Mouse (Mus musculus) left cerebral cortex, postnatal 25 days (tissue): ENCODE results near the gene Spata20. TPM values are rescaled to one million over a fixed set of nuclear protein-coding genes. Genes with fewer than 3 reads are reported as not detected.
A peak's percentile ranks its signal among the peaks of the same experiment; 100 is the strongest.

Experiments
- DNase-seq, 2 experiments: peaks; one replicate each; pipeline ENCODE4 v3.0.0; 2022; ENCODE audit warnings: low spot score in 2 of 2, mixed read lengths in 1 of 2
- intact Hi-C: fragments of 180-260 bp; cut with DNase I; formaldehyde crosslinking; loops from one replicate; pipeline ENCODE4 v1.15.1; 2025
- total RNA-seq, 2 experiments: library from RNA; stranded (reverse); gene quantifications; 2 replicates each; pipeline ENCODE4 v1.2.3; 2021

The Spata20 gene
- under 1 TPM; 0.27 to 0.69 TPM for total RNA-seq

DNA sequence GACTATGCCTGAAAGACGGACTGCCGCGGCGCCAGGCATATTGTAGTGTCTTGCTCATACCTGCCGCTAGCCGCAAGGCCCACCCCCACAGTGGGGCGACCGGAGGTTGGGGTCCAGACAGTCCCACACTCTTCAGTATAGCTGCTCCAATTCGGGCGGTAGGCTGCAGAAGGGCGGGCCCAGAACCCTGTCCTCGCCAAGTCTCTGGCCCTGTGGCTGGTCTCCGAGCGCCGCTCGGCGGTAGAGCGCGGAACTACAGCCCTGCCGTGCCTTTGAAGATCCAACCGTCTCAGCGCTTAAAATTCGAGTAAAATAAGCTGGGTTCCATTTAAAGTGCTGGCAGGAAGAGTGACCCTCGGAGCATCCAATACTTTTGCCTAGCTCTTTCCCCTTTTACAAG lies at the start of gene Spata20:
Spata20 (minus strand) TSS at position 179 of the 400 bp plus-strand sequence.
- DNase-seq, result peak; percentile 90 to 91
- intact Hi-C loops, result loop anchor here (1.0 to 10.0 kb wide), 4 partner anchors 66 to 351 kb away; no protein-coding TSS in a partner anchor

DNA sequence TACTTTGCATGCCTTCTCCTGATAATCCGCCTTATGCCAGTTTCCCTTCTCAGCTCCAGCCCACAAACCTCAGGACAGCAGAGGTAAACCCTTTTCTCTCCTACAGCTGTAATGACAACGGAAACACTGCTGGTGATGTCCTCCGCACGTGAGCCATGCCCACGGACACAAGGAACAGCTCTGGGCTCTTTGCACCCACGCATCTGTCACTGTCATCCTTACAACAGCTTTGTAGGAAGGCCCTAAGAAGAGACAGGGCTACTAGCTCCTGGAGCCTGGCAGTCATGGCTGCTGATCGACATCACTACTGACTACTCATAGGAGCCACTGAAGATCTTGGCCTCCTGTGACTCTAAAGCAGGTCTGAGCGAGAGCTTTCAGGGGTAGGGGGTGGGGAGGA lies 47.2 kb upstream of the Spata20 start:
- intact Hi-C loops, result no loop called here

DNA sequence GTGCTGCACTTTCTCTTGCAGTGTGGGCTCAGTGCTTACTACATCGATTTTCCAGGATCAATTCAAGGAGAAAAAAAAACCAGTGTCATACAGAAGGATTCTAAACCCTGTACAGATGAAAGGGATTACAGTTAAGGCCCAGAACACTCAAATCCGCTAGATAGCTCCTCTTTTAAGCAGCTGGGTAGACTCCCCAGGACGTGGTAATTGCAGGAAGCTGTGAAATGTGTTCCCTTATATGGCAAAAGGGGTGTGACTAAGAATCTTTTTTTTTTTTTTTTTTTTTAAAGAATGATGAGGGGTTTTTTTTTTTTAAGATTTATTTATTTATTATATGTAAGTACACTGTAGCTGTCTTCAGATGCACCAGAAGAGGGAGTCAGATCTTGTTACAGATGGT lies 42.9 kb upstream of the Spata20 start:
- intact Hi-C loops, result no loop called here
- DNase-seq, result no peak

More for the DNA sequence above, 47.2 kb upstream of the Spata20 start:
- peak in 1 of 2 experiments; percentile 72 for DNase-seq

GRCm38 (mm10) chr11:94526171-94526879 lies 40.3 kb upstream of the Spata20 start:
- DNase-seq, result no peak
- intact Hi-C loops, result no loop called here

- peak; percentile 64 to 67 for DNase-seq
- intact Hi-C loops, result no loop called here
Measured at GRCm38 (mm10) chr11:94521219-94521843, 35.4 kb upstream of the Spata20 start, which contains the start of gene Mycbpap. Mycbpap (minus strand) TSS chr11:94521742.

- DNase-seq, result no peak
- intact Hi-C loops, result no loop called here
Measured at GRCm38 (mm10) chr11:94513452-94513851, 27.5 kb upstream of the Spata20 start.

DNA sequence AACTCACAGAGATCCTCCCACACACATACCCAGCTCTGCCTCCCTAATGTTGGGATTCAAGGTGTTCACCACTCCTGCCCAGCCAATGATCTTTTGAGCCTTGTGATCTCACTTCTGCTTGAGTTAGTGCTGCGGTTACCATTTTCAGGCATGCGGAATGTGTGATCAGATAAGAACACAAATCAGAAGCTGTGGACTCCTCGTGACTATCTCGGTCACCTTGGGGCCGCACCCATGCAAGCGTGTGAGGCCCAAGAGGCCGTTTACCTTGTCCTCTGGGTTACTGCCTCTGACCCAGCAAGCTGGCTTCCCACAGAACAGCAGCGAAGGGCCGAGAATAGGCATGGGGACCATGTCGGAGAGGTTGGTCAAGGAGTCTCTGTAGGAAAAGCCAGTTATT lies 23.0 kb upstream of the Spata20 start:
- intact Hi-C loops, result no loop called here
- DNase-seq, result no peak

DNA sequence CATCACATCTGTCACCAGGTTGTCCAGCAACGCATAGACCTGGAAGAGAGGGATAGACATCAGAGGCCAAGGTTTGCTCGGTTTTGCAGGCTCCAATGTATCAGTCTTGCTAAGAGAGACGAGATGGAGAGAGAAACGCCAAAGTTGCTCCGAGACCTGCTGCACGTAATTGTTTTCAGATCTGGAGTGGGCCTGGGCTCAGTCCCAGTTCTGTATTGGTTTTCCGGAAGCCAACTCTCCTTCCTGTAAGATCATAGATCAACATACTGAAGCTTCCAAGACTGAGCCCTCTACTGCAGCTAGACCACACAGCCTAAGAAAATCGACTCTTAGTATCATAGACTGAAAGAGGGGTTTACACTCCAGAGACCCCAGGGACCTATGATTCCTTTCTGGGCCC lies 15.5 kb upstream of the Spata20 start:
- intact Hi-C loops, result no loop called here
- DNase-seq, result no peak

DNA sequence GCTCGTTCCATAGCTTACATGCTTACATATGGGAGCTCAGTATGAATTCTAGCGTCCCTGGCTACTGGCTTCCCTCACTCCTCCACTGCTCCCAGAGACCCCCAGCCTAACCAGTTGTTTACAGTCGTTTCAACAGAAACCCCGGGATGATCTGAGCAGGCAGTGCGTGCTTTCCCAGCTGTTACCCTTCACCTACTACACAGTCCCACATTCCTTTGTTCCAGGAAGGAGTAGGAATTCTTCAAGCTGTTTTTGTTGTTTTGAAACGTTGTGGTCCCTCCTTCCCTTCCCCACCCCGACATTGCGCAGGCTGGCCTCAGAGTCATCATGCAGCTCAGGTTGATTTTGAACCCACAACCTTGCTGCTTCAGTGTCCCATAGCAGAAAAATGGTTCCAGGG lies 14.4 kb upstream of the Spata20 start:
- intact Hi-C loops, result no loop called here
- no peak for DNase-seq

DNA sequence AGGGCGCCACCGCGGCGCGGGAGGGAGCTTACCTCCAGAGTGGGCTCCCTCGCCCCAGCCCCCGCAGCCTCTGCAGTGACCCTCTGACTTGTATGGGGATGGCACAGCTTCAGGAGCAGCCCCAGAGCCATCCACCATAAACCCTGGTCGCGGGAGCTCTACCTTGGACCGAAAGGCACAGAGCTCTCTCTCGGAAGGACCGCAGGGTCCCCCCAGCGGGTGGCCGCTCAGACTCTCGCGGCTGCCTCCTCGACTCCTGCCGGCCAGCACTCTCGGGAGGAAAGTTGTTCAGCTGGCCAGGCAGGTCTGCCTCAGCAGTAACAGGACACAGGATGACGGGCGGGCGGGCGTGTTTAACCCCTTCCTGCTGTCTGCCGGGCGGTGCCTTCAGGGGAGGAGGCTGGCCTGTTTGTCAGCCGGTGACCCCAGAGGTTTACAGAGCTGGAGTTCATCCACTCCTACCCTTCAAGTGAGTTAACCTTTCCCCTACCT lies 13.7 kb upstream of the Spata20 start, which contains the start of gene Epn3:
Epn3 (minus strand) TSS at position 314 of the 492 bp plus-strand sequence.
- intact Hi-C loops, result no loop called here
- DNase-seq, result no peak

- peak in 1 of 2 experiments; percentile 41 for DNase-seq
- intact Hi-C loops, result no loop called here
Measured at GRCm38 (mm10) chr11:94499035-94499434, 13.1 kb upstream of the Spata20 start.

DNA sequence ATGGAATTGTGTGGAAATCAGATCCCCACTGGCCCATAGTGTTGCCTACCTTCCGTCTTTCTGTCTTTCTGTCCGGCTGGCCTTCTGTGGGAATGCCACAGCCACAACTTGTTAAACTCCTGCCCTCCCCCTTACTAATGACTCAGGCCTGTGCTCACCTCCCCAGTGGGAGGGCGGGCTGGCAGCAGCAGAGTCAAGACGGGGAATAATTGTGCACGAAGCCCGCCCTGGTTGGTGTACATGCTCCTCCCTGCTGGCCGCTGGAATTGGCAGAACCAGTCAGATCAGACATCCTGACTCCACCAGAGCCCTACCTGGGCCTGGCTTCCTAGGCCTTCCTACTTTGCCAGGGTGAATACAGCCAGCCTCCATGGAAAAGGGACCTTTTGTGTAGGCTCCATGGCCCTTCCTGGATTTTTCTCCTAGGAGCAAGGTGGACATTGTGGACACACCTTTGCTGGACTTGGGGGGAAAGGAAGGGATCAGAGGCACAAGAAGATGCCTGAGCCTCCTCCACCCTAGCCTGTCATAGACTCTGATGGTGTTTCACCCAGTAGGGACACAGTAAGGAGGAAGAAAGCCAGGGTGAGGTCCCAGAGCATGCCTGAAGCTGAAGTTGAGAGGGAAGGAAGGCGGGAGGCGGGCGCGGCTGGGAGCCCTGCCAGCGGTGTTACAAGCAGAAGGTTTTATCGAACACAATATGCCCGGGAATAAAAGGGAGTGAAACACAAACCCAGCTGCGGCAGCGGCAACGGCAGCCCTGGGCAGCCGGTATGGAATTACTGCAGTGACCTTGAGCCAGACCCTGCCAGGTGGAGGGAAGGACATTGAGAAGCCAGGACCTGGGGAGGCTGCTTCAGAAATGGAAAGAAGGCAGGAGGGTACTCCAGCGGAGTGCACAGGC lies 12.4 kb upstream of the Spata20 start:
- intact Hi-C loops, result no loop called here
- DNase-seq, result peak; percentile 51 to 69

GRCm38 (mm10) chr11:94495415-94495814 lies 9.4 kb upstream of the Spata20 start:
- intact Hi-C loops, result no loop called here
- DNase-seq, result no peak

DNA sequence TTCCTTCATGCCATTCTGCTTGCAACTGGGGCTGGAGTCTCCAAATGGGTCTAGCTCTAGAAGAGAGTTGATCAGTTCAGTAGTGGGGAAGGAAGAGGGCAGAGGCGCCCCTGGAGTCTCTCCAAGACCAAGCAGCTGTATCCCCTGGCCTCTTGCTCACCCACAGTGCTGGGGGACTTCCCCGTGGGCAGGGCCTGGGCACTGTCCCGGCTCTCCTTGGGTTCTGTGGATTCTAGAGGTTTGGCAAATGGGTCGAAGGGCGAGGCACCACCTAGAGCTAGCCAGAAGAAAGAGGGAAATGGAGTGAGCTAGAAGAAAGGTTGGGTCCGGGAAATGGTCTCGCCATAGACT lies 5.7 kb upstream of the Spata20 start:
- no peak for DNase-seq
- intact Hi-C loops, result loop anchor here (2.0 kb wide), 1 partner anchor 57 kb away; the partner anchor contains the start of gene Rsad1

DNA sequence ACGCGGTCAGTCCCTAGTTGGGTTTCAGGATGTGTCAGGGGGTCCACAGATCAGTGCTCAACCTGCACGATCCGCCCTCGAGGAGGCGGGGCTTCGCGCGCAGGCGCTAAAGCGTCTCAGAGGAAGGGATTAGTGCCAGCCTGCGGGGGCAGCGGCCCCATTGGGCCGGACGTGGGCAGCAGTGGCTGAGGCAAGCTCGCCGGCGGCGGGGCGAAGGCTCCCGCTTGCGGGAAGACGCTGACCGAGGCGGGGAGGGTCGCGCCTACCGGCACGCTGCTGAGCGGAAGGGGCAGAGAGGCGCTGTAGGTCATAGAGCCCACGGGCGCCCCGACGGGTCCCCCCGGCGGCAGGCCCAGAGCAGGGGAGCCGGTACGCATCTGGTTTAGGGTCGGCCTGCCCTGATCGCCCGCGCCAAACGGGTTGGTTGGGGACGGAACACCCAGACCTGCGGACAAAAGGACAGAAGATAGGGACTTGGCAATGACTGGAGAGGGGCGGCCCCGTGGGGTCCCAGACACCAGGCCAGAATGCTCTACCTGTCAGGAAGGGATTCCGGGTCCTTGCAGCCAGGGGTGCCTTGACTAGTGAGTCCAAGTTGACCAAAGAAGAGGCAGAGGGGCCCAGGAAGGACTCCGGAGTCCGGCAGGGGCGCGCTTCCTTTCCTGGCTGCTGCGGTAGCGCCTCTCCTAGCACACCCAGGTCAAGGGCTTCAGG lies 5.2 kb upstream of the Spata20 start:
- peak; percentile 42 to 71 for DNase-seq
- intact Hi-C loops, result loop anchor here (2.0 kb wide), 1 partner anchor 58 kb away; the partner anchor contains the start of gene Rsad1

- intact Hi-C loops, result loop anchor here (2.0 to 10.0 kb wide), 2 partner anchors 59 to 355 kb away; partner anchors contain the start of gene Rsad1
Measured at GRCm38 (mm10) chr11:94489745-94490144, 3.8 kb upstream of the Spata20 start.

DNA sequence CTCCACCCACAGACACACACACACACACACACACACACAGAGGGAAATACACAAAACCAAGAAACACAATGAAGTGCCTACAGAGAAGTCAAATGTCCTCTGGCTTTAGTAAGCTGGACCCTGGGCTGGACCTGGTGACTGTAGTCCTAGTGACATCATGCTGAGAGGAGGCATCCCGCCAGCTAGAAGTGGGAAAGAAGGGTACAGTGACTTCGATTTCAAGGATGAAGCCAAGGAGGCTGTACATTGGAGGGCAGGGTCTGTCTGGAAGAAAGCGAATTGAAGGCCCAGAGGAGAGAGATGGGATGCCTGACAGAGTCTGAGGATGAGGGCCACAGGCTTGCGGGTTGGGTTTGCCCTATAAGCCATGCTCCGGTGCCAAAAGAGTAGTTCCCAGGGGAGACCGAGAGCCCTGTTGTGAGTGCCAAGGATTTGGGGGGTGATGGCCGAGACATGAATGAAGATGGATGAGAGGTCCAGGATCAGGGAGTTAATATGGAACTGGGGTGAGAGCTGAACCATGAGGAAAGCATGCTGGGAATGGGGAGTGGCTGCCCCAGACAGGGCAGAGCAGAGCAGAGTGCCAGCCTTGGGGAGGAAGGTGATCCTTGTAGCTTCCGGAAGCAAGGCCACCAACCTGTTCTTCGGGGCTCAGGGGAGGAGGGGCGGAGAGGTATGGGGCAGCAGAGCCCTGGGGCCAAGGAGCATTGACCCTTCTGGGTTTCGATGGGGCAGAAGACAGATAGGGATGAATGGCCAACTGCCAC lies 3.0 kb upstream of the Spata20 start:
- no peak for DNase-seq
- intact Hi-C loops, result loop anchor here (10.0 kb wide), 1 partner anchor 354 kb away; no protein-coding TSS in a partner anchor

More at GRCm38 (mm10) chr11:94489745-94490144, 3.8 kb upstream of the Spata20 start:
- DNase-seq, result no peak

- intact Hi-C loops, result loop anchor here (10.0 kb wide), 1 partner anchor 350 kb away; no protein-coding TSS in a partner anchor
- no peak for DNase-seq
Measured at GRCm38 (mm10) chr11:94485223-94485622, 756 bp downstream of the Spata20 start.
